Mouse (Mus musculus) megakaryocyte, embryonic 14.5 days (primary cell): ENCODE results near the gene Rpl37.

ENCODE experiments used
- FLI1 ChIP-seq: IDR thresholded peaks from 2 replicates; pipeline ENCODE4 v1.6.1; 2012; ENCODE audit warnings: low read length, inconsistent platforms, mixed read lengths
- GATA1 ChIP-seq: IDR thresholded peaks from 3 replicates; pipeline ENCODE4 v1.6.1; 2012; ENCODE audit warnings: mixed read lengths, low read length, inconsistent platforms, borderline replicate concordance

- TF ChIP-seq GATA1 (no peak), FLI1 (no peak)
Observed at GRCm38 (mm10) chr15:5129111-5129805, 12.8 kb downstream of the Rpl37 start.
